Mouse (Mus musculus): ENCODE data around the gene Myl6. TPM values are rescaled to one million over a fixed set of nuclear protein-coding genes. Genes with fewer than 3 reads are reported as not detected.
A peak's percentile ranks its signal among the peaks of the same experiment; 100 is the strongest.
"Not testable (repeated sequence)": the region's sequence is repeated elsewhere in the genome, so short reads cannot be mapped to it uniquely, and the experiment has no call there.

Gene Myl6
- polyA plus RNA-seq, 1 experiment from 2014 or later = 1,028 TPM

DNA sequence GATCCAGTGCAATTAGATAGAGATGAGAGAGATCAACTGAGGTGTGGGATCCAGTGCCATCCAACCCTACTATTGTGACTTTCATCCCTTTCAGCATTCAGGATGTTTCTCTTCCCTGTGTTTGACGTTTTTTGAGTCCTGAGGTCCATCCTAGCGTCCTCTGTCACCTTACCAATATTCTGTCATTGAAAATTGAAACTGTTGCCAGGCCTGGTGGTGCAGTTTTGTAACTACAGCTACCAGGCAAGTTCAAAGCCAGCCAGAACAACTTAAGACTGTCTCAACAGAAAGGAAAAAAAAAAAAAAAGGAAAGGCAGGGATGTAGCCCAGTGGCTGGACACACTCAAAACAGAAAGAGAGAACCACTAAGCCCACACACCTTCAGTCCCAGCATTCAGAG, 1.3 kb upstream of the Myl6 start:
- H3K4me3 ChIP-seq (ENCODE audit: low read length) = no peak overlapping the region
- no peak for ATAC-seq
- peaks cover 14% of the 10 kb centered on the region for H3K36me3 ChIP-seq (ENCODE audit: control insufficient read depth, insufficient read depth, low read length)
- peak overlapping the region; percentile 89; the same call in 1 of the 2 replicates for H3K9ac ChIP-seq (ENCODE audit: low read depth, low read length)
- no peaks in the 10 kb centered on the region for H3K9me3 ChIP-seq (ENCODE audit: control insufficient read depth, low read length)
- no peaks in the 10 kb centered on the region for H3K27me3 ChIP-seq (replicated peaks; ENCODE audit: control insufficient read depth, insufficient read depth, low read length)
- H3K4me2 ChIP-seq (ENCODE audit: low read length) = peak overlapping the region; percentile 78
- no peak overlapping the region for H3K27ac ChIP-seq (ENCODE audit: low read depth, low read length)
- peaks cover 43% of the 10 kb centered on the region for H3K4me1 ChIP-seq (ENCODE audit: control insufficient read depth, insufficient read depth, low read depth, low read length)
- 74% methylated on average over 2 of the region's 2 CpGs for WGBS

DNA sequence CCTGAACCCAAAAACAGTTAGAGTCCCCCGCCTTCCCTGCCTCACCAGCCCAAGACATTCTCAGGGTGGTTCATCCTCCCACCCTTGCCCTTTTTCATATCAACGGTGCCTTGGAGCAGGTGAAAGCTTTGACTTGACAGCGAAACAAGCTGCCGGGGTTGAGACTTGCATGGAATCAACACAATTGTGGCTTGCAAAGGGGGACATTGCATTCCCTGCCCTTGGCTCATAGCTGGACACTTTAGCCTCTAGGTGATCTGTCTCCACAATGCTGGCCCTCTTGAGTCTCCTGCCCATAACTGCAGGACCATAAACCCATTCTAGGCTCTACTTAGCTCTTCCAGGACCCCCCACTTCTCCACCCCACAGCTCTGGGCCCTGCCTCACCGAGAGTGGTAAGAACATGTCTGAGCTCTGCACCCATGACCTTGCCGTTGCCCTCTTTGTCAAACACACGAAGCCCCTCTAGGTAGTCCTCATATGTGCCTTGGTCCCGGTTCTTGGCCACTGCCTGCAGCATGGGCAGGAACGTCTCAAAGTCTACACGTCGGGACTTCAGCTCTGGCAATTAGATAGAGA, 811 bp upstream of the Myl6 start:
- WGBS = 57% methylated on average over 11 of the region's 11 CpGs
- Histone ChIP-seq H3K27me3 (replicated peaks; ENCODE audit: control insufficient read depth, insufficient read depth, low read length) (no peaks in the 10 kb centered on the region), H3K4me3 (ENCODE audit: low read length) (peak overlapping the region; percentile 84), H3K27ac (ENCODE audit: low read depth, low read length) (peak overlapping the region; percentile 92), H3K36me3 (ENCODE audit: control insufficient read depth, insufficient read depth, low read length) (peaks cover 19% of the 10 kb centered on the region), H3K9me3 (ENCODE audit: control insufficient read depth, low read length) (no peaks in the 10 kb centered on the region), H3K9ac (ENCODE audit: low read depth, low read length) (peak overlapping the region; percentile 89), H3K4me2 (ENCODE audit: low read length) (peak overlapping the region; percentile 78), H3K4me1 (ENCODE audit: control insufficient read depth, insufficient read depth, low read depth, low read length) (peaks cover 47% of the 10 kb centered on the region)
- ATAC-seq = no peak

DNA sequence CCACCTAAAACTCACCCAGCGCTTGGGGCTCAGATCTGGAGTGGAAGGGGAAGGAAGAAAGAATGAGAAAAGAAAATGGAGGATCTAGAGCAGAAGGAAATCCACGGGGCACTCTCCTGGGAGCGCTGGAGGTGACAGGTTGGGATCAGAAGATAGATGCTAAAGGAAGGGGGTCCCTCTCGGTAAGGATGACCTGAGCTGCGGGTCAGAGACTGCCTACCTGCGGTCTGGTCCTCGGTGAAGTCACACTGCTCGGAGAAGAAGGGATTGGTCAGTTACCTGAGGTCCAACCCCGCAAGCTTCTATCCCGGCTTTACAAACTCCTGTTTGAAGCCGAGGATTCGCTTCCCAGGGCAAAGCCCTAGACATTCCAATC, 638 bp downstream of the Myl6 start:
- H3K27ac ChIP-seq (ENCODE audit: low read depth, low read length) = peak overlapping the region; percentile 92
- ATAC-seq = peak; percentile 28
- WGBS = under 1% methylated on average over 12 of the region's 12 CpGs
- H3K36me3 ChIP-seq (ENCODE audit: control insufficient read depth, insufficient read depth, low read length) = peaks cover 26% of the 10 kb centered on the region
- H3K4me2 ChIP-seq (ENCODE audit: low read length) = peak overlapping the region; percentile 76
- peak overlapping the region; percentile 84 for H3K4me3 ChIP-seq (ENCODE audit: low read length)
- H3K9me3 ChIP-seq (ENCODE audit: control insufficient read depth, low read length) = no peaks in the 10 kb centered on the region
- no peaks in the 10 kb centered on the region for H3K27me3 ChIP-seq (replicated peaks; ENCODE audit: control insufficient read depth, insufficient read depth, low read length)
- H3K4me1 ChIP-seq (ENCODE audit: control insufficient read depth, insufficient read depth, low read depth, low read length) = peaks cover 42% of the 10 kb centered on the region
- peak overlapping the region; percentile 89 for H3K9ac ChIP-seq (ENCODE audit: low read depth, low read length)

DNA sequence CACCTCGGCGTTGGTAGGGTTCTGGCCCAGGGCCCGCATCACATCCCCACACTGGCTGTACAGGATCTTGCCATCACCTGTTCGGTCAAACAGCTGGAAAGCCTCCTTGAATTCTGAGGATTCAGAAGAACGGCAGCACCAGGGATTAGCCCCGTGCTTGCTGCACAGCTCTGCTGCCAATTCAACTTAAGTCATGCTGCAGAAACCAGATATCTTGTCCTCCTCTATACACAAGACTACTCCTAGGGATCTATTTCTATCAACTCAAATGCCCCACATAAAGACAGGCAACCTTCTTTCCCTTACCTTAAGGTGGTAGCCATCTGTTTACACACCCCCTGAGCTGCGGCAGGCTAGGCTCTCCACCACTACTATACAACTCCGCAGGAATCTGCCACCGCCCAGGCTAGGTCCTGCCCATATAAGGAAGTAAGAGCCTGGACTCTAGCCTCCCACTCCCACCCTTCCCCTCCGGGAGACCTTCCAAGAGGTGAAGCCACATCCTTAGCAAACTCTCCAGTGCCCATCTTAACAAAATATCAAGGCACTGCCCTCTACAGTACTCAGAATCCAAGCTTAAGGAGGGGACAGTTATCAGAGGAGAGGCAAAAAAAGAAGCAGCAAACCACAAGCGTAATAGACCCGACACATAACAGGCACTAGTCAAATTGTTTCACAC, 1.2 kb downstream of the Myl6 start:
- H3K4me1 ChIP-seq (ENCODE audit: control insufficient read depth, insufficient read depth, low read depth, low read length) = peaks cover 37% of the 10 kb centered on the region
- peak overlapping the region; percentile 89 for H3K9ac ChIP-seq (ENCODE audit: low read depth, low read length)
- peak overlapping the region; percentile 76 for H3K4me2 ChIP-seq (ENCODE audit: low read length)
- H3K36me3 ChIP-seq (ENCODE audit: control insufficient read depth, insufficient read depth, low read length) = peaks cover 30% of the 10 kb centered on the region
- ATAC-seq = peak; percentile 35
- H3K27me3 ChIP-seq (replicated peaks; ENCODE audit: control insufficient read depth, insufficient read depth, low read length) = no peaks in the 10 kb centered on the region
- WGBS = 24% methylated on average over 12 of the region's 12 CpGs
- H3K4me3 ChIP-seq (ENCODE audit: low read length) = peak overlapping the region; percentile 84
- H3K9me3 ChIP-seq (ENCODE audit: control insufficient read depth, low read length) = no peaks in the 10 kb centered on the region
- peak overlapping the region; percentile 92 for H3K27ac ChIP-seq (ENCODE audit: low read depth, low read length)

DNA sequence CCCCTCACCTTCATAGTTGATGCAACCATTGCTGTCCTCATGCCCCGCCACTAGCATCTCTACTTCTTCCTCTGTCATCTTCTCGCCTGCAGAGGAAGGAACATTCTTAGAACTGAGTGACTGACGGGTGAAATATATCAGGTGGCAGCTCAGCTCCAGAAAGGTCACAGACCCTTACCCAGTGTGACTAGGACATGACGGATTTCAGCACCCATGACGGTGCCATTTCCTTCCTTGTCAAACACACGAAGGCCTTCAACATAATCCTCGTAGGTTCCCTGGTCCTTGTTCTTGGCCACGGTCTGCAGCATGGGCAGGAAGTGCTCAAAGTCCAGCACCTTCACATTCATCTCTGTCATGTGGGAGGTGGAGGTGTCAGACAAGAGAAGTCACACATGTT, 1.9 kb downstream of the Myl6 start:
- peaks cover 32% of the 10 kb centered on the region for H3K4me1 ChIP-seq (ENCODE audit: control insufficient read depth, insufficient read depth, low read depth, low read length)
- not testable (repeated sequence) for H3K9me3 ChIP-seq (ENCODE audit: control insufficient read depth, low read length); ATAC-seq; H3K27me3 ChIP-seq (replicated peaks; ENCODE audit: control insufficient read depth, insufficient read depth, low read length)
- peak overlapping the region; percentile 76 for H3K4me2 ChIP-seq (ENCODE audit: low read length)
- WGBS = 68% methylated on average over 7 of the region's 8 CpGs
- H3K27ac ChIP-seq (ENCODE audit: low read depth, low read length) = peak overlapping the region; percentile 92
- H3K9ac ChIP-seq (ENCODE audit: low read depth, low read length) = peak overlapping the region; percentile 89
- peak overlapping the region; percentile 84 for H3K4me3 ChIP-seq (ENCODE audit: low read length)
- H3K36me3 ChIP-seq (ENCODE audit: control insufficient read depth, insufficient read depth, low read length) = peaks cover 36% of the 10 kb centered on the region

DNA sequence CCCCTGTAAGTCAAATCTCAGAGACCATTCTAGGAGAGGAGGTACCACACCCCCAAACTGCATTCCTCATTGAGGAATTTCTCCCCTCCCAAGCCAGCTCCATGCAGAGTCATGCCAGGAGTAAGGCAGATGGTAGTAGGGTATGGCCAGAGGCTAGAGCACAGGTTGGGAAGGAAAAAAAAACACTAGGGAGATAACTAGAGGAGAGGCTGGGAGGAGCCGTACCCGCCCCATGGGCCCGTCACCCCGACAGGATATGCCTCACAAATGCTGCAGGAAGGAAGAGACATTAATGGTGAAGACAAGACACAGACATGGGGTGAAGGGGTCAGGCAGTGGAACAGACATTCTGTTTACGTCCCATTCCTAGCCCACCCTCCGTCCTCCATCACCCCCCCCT, 2.5 kb downstream of the Myl6 start:
- Histone ChIP-seq H3K4me2 (ENCODE audit: low read length) (peak overlapping the region; percentile 76), H3K9ac (ENCODE audit: low read depth, low read length) (peak overlapping the region; percentile 43), H3K4me1 (ENCODE audit: control insufficient read depth, insufficient read depth, low read depth, low read length) (peaks cover 31% of the 10 kb centered on the region), H3K4me3 (ENCODE audit: low read length) (peak overlapping the region; percentile 84), H3K27me3 (replicated peaks; ENCODE audit: control insufficient read depth, insufficient read depth, low read length) (no peaks in the 10 kb centered on the region), H3K27ac (ENCODE audit: low read depth, low read length) (peak overlapping the region; percentile 49), H3K36me3 (ENCODE audit: control insufficient read depth, insufficient read depth, low read length) (peaks cover 38% of the 10 kb centered on the region), H3K9me3 (ENCODE audit: control insufficient read depth, low read length) (no peaks in the 10 kb centered on the region)
- no peak for ATAC-seq
- WGBS = 67% methylated on average over 6 of the region's 6 CpGs

DNA sequence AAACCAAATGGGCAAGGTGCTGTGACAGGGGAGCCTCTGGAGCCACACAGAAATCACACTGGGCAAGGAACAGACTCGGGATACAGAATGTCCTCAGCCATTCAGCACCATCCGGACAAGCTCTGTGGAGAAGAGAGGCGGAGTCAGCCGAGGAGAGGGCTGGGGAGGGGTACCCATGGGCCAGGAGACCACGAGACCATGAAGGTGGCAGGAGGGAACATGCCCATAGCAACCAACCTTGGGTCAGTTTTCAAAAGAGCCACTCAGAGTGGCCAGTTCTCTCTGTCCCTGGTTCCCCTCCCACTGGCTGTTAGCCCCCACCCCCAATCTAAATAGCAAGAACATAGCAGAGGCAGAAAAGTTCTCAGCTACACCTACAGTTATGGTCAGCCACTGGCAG, 3.0 kb downstream of the Myl6 start:
- H3K4me3 ChIP-seq (ENCODE audit: low read length) = no peak overlapping the region
- no peaks in the 10 kb centered on the region for H3K9me3 ChIP-seq (ENCODE audit: control insufficient read depth, low read length)
- H3K9ac ChIP-seq (ENCODE audit: low read depth, low read length) = 0 out of 2 replicates have a peak overlapping the region, but pooled peaks have one; percentile 17
- ATAC-seq = no peak
- H3K36me3 ChIP-seq (ENCODE audit: control insufficient read depth, insufficient read depth, low read length) = peaks cover 38% of the 10 kb centered on the region
- no peak overlapping the region for H3K4me2 ChIP-seq (ENCODE audit: low read length)
- H3K27me3 ChIP-seq (replicated peaks; ENCODE audit: control insufficient read depth, insufficient read depth, low read length) = no peaks in the 10 kb centered on the region
- H3K4me1 ChIP-seq (ENCODE audit: control insufficient read depth, insufficient read depth, low read depth, low read length) = peaks cover 31% of the 10 kb centered on the region
- peak overlapping the region; percentile 27; the same call in 1 of the 2 replicates for H3K27ac ChIP-seq (ENCODE audit: low read depth, low read length)
- 50% methylated on average over 5 of the region's 5 CpGs for WGBS

DNA sequence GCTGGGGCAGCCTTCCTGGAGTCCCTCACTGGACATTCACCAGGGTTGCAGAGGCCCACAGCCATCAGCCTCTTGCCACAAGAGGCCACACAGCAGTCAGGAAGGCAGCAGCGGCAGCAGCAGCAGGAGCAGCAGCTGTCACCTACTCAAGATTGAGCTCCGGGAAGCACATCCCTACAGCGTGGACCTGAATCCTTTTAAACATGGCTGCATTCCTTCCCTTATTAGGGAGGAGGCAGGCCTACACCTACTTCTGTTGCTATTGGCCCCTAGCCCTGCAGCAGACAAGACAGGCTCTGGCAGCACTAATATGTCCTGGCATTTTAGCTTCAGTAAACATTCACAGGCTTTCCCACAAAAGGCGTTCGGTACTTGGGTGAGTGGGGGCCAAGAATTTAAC, 3.7 kb downstream of the Myl6 start:
- Histone ChIP-seq H3K4me1 (ENCODE audit: control insufficient read depth, insufficient read depth, low read depth, low read length) (peaks cover 28% of the 10 kb centered on the region), H3K4me3 (ENCODE audit: low read length) (no peak overlapping the region), H3K9me3 (ENCODE audit: control insufficient read depth, low read length) (no peaks in the 10 kb centered on the region), H3K27me3 (replicated peaks; ENCODE audit: control insufficient read depth, insufficient read depth, low read length) (no peaks in the 10 kb centered on the region), H3K27ac (ENCODE audit: low read depth, low read length) (no peak overlapping the region), H3K4me2 (ENCODE audit: low read length) (no peak overlapping the region), H3K9ac (ENCODE audit: low read depth, low read length) (no peak overlapping the region), H3K36me3 (ENCODE audit: control insufficient read depth, insufficient read depth, low read length) (peaks cover 44% of the 10 kb centered on the region)
- WGBS = 65% methylated on average over 5 of the region's 5 CpGs
- ATAC-seq = no peak

DNA sequence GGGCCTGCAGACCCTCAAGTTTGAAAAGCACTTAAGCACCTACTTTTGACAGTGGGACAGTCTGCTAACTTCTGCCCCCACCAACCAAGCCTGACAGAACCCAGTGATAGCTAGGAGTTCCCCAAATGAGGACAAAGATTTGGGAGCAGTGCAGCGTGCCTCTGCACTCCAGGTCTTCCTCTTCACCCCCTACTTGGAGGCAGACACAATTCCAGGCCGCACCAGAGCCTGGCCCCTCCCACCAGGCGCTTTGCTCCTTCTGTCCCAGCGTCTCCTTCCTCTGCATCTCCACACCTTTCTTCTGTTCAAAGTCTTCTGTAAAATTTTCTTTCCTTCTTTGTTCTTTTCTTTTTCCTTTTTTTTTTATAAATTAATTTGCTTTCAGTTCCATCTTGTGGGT, 4.2 kb downstream of the Myl6 start:
- no peak overlapping the region for H3K4me2 ChIP-seq (ENCODE audit: low read length)
- no peaks in the 10 kb centered on the region for H3K9me3 ChIP-seq (ENCODE audit: control insufficient read depth, low read length)
- no peaks in the 10 kb centered on the region for H3K27me3 ChIP-seq (replicated peaks; ENCODE audit: control insufficient read depth, insufficient read depth, low read length)
- peaks cover 44% of the 10 kb centered on the region for H3K36me3 ChIP-seq (ENCODE audit: control insufficient read depth, insufficient read depth, low read length)
- peak overlapping the region; percentile 32; the same call in 1 of the 2 replicates for H3K27ac ChIP-seq (ENCODE audit: low read depth, low read length)
- H3K9ac ChIP-seq (ENCODE audit: low read depth, low read length) = no peak overlapping the region
- ATAC-seq = no peak
- WGBS = 61% methylated on average over 4 of the region's 4 CpGs
- no peak overlapping the region for H3K4me3 ChIP-seq (ENCODE audit: low read length)
- peaks cover 23% of the 10 kb centered on the region for H3K4me1 ChIP-seq (ENCODE audit: control insufficient read depth, insufficient read depth, low read depth, low read length)

All from hindbrain, embryonic 16.5 days (tissue).